Mouse (Mus musculus): ENCODE measurements around the gene Txndc8. TPM values are rescaled to one million over a fixed set of nuclear protein-coding genes. Genes with fewer than 3 reads are reported as not detected.

Gene Txndc8
- total RNA-seq, 2 experiments from 2014 or later: not detected

- DNase-seq (ENCODE audit: low spot score in 2 of 2): no peak
Measured at GRCm38 (mm10) chr4:57957200-57958085, 51.5 kb downstream of the Txndc8 start.

GRCm38 (mm10) chr4:57956029-57956960, 52.6 kb downstream of the Txndc8 start, which contains the start of gene Txn1:
Gene Txn1 (minus strand): TSS chr4:57956411.
- peak; percentile 89 to 96 for DNase-seq (ENCODE audit: low spot score in 2 of 2)

GRCm38 (mm10) chr4:57955544-57955958, 53.4 kb downstream of the Txndc8 start:
- peak; percentile 48 to 51 for DNase-seq (ENCODE audit: low spot score in 2 of 2)

GRCm38 (mm10) chr4:57954991-57955390, 53.9 kb downstream of the Txndc8 start:
- DNase-seq (ENCODE audit: low spot score in 2 of 2): no peak

- no peak for DNase-seq (ENCODE audit: low spot score in 2 of 2)
Measured at GRCm38 (mm10) chr4:57954580-57954979, 54.3 kb downstream of the Txndc8 start.

- no peak for DNase-seq (ENCODE audit: low spot score in 2 of 2)
Measured at GRCm38 (mm10) chr4:57953796-57954195, 55.1 kb downstream of the Txndc8 start.

GRCm38 (mm10) chr4:57952891-57953290, 56.0 kb downstream of the Txndc8 start:
- no peak for DNase-seq (ENCODE audit: low spot score in 2 of 2)

GRCm38 (mm10) chr4:57952416-57952815, 56.5 kb downstream of the Txndc8 start:
- no peak for DNase-seq (ENCODE audit: low spot score in 2 of 2)

- DNase-seq (ENCODE audit: low spot score in 2 of 2): no peak
Measured at GRCm38 (mm10) chr4:57949866-57950265, 59.1 kb downstream of the Txndc8 start.

GRCm38 (mm10) chr4:57947476-57947875, 61.4 kb downstream of the Txndc8 start:
- DNase-seq (ENCODE audit: low spot score in 2 of 2): no peak

- no peak for DNase-seq (ENCODE audit: low spot score in 2 of 2)
Measured at GRCm38 (mm10) chr4:57947036-57947435, 61.9 kb downstream of the Txndc8 start.

GRCm38 (mm10) chr4:57942892-57943291, 66.0 kb downstream of the Txndc8 start:
- DNase-seq (ENCODE audit: low spot score in 2 of 2): no peak

GRCm38 (mm10) chr4:57940631-57941030, 68.3 kb downstream of the Txndc8 start:
- no peak for DNase-seq (ENCODE audit: low spot score in 2 of 2)

- DNase-seq (ENCODE audit: low spot score in 2 of 2): no peak
Measured at GRCm38 (mm10) chr4:57937292-57937691, 71.6 kb downstream of the Txndc8 start.

GRCm38 (mm10) chr4:57934181-57934580, 74.7 kb downstream of the Txndc8 start:
- DNase-seq (ENCODE audit: low spot score in 2 of 2): no peak

Other genes with a start within 250 kb of the Txndc8 start
- gene D630039A03Rik, start 92.8 kb downstream of the Txndc8 start, total RNA-seq (2021): 10 to 100 TPM; 10.1 to 10.2 TPM
- gene Txn1, start 52.7 kb downstream of the Txndc8 start, total RNA-seq (2021): 100 to 1,000 TPM; 263 to 266 TPM
- 10 to 100 TPM; 12.8 to 14.5 TPM for gene Svep1, start 197.7 kb upstream of the Txndc8 start, total RNA-seq (2021)

Data from adrenal gland, postnatal 4 days (tissue).